ENCODE assay signal across 12 mouse cellular contexts in the genomic region with DNA sequence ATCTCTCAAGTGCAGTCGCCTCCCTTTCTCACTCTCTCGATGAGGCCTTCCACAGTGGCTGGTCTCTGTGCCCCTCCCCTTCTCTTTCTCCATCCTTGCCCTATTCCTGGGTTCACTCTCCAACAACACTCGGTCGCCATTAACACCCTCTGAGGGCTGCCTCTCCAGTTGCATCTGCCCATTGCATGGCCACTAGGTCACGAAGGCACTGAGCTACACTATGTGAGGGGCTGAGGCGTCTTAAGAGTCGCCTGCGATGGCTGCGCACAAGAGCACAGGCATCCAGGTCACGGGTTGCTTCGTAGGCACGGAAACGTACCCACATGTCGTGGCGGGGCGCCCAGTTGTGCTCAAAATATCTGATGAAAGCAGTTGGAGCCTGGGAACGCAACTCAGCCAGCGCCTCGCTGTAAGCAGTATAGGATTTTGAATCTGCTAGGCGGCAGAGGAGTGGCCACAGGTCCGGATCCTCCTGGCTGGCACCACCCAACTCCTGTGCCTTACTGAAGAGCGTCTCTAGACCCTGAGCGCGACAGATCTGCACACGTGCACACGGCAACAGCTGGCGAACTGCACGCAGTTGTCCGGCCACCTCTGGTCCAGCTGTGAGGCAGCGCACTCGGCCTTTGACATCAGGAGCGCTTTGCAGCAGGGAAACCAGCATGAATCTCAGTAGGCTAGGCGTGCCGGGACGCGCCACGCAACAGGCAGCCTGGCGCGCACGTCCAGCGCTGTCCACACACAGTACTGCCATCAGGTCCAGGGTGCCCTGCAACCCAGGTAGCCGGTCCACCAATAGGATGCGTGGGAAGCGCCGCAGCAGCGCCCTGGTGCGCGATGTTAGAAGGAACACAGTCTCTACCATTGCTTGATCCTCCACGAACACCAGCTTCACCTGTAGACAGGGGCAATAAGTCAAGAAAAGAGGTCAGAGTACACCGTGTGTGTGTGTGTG. TPM values are rescaled to one million over a fixed set of nuclear protein-coding genes. Genes with fewer than 3 reads are reported as not detected.
DNase-seq lines count a peak whose midpoint lies in the region; ATAC-seq lines count a peak whose summit lies in the region.
"Had no signal": no experiment of that assay in that cellular context is flagged by ENCODE, and none has a peak within 500 bp of the region (broad histone marks: within the 10 kb centered on the region; RNA-seq: fewer than 3 reads in every experiment).

No protein-coding gene starts in this region.

- no peak overlapping the region for H3K4me2 ChIP-seq in forebrain, embryonic 11.5 days (ENCODE audit: low read depth, low read length, severe bottlenecking)
- H3K4me2 ChIP-seq in embryonic facial prominence, embryonic 13.5 days = peak overlapping the region; percentile 27; the same call in 1 of the 2 replicates
- H3K4me2 ChIP-seq in liver, embryonic 12.5 days = no peak overlapping the region
- H3K4me2 ChIP-seq: liver, embryonic 13.5 days had no signal

- no peak for DNase-seq in forebrain, embryonic 11.5 days (ENCODE audit: low spot score)
- no peak for DNase-seq in forebrain, embryonic 10.5 days (ENCODE audit: extremely low spot score, low spot score)
- DNase-seq in layer of hippocampus, postnatal 10 days (ENCODE audit: low spot score in 2 of 2) = peak; percentile 14 to 26
- DNase-seq in layer of hippocampus, adult 9-10 months (ENCODE audit: low spot score) = no peak
- peak; percentile 33 for DNase-seq in limb, embryonic 10.5 days (ENCODE audit: low spot score)
- no peak for DNase-seq in ovary, postnatal 36 days (ENCODE audit: low spot score)
- DNase-seq: cerebellum, adult 11-12 months; liver, embryonic 13.5 days had no signal

- H3K4me1 ChIP-seq in forebrain, embryonic 11.5 days (replicated peaks; ENCODE audit: control insufficient read depth, insufficient read depth, low read length) = no peaks in the 10 kb centered on the region
- H3K4me1 ChIP-seq in forebrain, embryonic 10.5 days = 0 out of 2 replicates have a peak, but pooled peaks cover 3% of the 10 kb centered on the region
- H3K4me1 ChIP-seq in embryonic facial prominence, embryonic 13.5 days = no peaks in the 10 kb centered on the region
- no peaks in the 10 kb centered on the region for H3K4me1 ChIP-seq in limb, embryonic 10.5 days
- H3K4me1 ChIP-seq in liver, embryonic 12.5 days = no peaks in the 10 kb centered on the region
- H3K4me1 ChIP-seq: liver, embryonic 13.5 days had no signal

- H3K9me3 ChIP-seq in forebrain, embryonic 11.5 days (ENCODE audit: control insufficient read depth, low read length) = no peaks in the 10 kb centered on the region
- 0 out of 2 replicates have a peak, but pooled peaks cover 4% of the 10 kb centered on the region for H3K9me3 ChIP-seq in forebrain, embryonic 10.5 days
- no peaks in the 10 kb centered on the region for H3K9me3 ChIP-seq in embryonic facial prominence, embryonic 13.5 days
- H3K9me3 ChIP-seq in limb, embryonic 10.5 days (replicated peaks) = no peaks in the 10 kb centered on the region
- H3K9me3 ChIP-seq in liver, embryonic 12.5 days (replicated peaks) = no peaks in the 10 kb centered on the region
- H3K9me3 ChIP-seq: liver, embryonic 13.5 days had no signal

- H3K27ac ChIP-seq in forebrain, embryonic 11.5 days (ENCODE audit: low read depth, low read length) = no peak overlapping the region
- no peak overlapping the region for H3K27ac ChIP-seq in forebrain, embryonic 10.5 days
- H3K27ac ChIP-seq in embryonic facial prominence, embryonic 13.5 days = no peak overlapping the region
- H3K27ac ChIP-seq in limb, embryonic 10.5 days = no peak overlapping the region
- H3K27ac ChIP-seq in liver, embryonic 12.5 days = no peak overlapping the region
- H3K27ac ChIP-seq: kidney, postnatal 0 days; liver, embryonic 13.5 days had no signal

- WGBS in forebrain, embryonic 11.5 days = 51% methylated on average over 50 of the region's 50 CpGs
- WGBS in forebrain, embryonic 10.5 days = 48% methylated on average over 50 of the region's 50 CpGs
- 49% methylated on average over 50 of the region's 50 CpGs for WGBS in embryonic facial prominence, embryonic 13.5 days
- WGBS in limb, embryonic 10.5 days = 44% methylated on average over 50 of the region's 50 CpGs
- WGBS in liver, embryonic 12.5 days (ENCODE audit: insufficient replicate concordance) = 39% methylated on average over 50 of the region's 50 CpGs

- no peaks in the 10 kb centered on the region for H3K27me3 ChIP-seq in forebrain, embryonic 11.5 days (ENCODE audit: control insufficient read depth, insufficient read depth, low read length)
- peaks cover 11% of the 10 kb centered on the region for H3K27me3 ChIP-seq in forebrain, embryonic 10.5 days (ENCODE audit: poor library complexity, severe bottlenecking)
- no peaks in the 10 kb centered on the region for H3K27me3 ChIP-seq in embryonic facial prominence, embryonic 13.5 days
- peaks cover 4% of the 10 kb centered on the region; the same call in 1 of the 2 replicates for H3K27me3 ChIP-seq in limb, embryonic 10.5 days (ENCODE audit: low read depth, poor library complexity, severe bottlenecking)
- H3K27me3 ChIP-seq in liver, embryonic 12.5 days (replicated peaks) = peaks cover 10% of the 10 kb centered on the region; the same call in 1 of the 2 replicates
- H3K27me3 ChIP-seq: liver, embryonic 13.5 days had no signal

- H3K36me3 ChIP-seq in forebrain, embryonic 11.5 days (ENCODE audit: control insufficient read depth, insufficient read depth, low read length) = no peaks in the 10 kb centered on the region
- 0 out of 2 replicates have a peak, but pooled peaks cover 3% of the 10 kb centered on the region for H3K36me3 ChIP-seq in forebrain, embryonic 10.5 days (replicated peaks)
- peaks cover 6% of the 10 kb centered on the region; the same call in 1 of the 2 replicates for H3K36me3 ChIP-seq in embryonic facial prominence, embryonic 13.5 days
- 0 out of 2 replicates have a peak, but pooled peaks cover 6% of the 10 kb centered on the region for H3K36me3 ChIP-seq in limb, embryonic 10.5 days
- no peaks in the 10 kb centered on the region for H3K36me3 ChIP-seq in liver, embryonic 12.5 days
- H3K36me3 ChIP-seq: liver, embryonic 13.5 days had no signal

- no peak overlapping the region for H3K9ac ChIP-seq in forebrain, embryonic 11.5 days (ENCODE audit: low read length)
- H3K9ac ChIP-seq in embryonic facial prominence, embryonic 13.5 days = no peak overlapping the region
- H3K9ac ChIP-seq in liver, embryonic 12.5 days = no peak overlapping the region
- H3K9ac ChIP-seq: liver, embryonic 13.5 days had no signal

- peak; percentile 55 for ATAC-seq in forebrain, embryonic 11.5 days (replicated peaks; ENCODE audit: low FRiP score)
- ATAC-seq in embryonic facial prominence, embryonic 13.5 days (ENCODE audit: insufficient number of reproducible peaks, insufficient read depth, low FRiP score, low TSS enrichment, low read depth) = no peak
- no peak for ATAC-seq in liver, embryonic 12.5 days

- H3K4me3 ChIP-seq in forebrain, embryonic 11.5 days (ENCODE audit: low read depth, low read length) = no peak overlapping the region
- no peak overlapping the region; the same call in 1 of the 2 replicates for H3K4me3 ChIP-seq in forebrain, embryonic 10.5 days
- H3K4me3 ChIP-seq in embryonic facial prominence, embryonic 13.5 days = no peak overlapping the region
- H3K4me3 ChIP-seq in limb, embryonic 10.5 days = no peak overlapping the region
- H3K4me3 ChIP-seq in liver, embryonic 12.5 days = no peak overlapping the region
- H3K4me3 ChIP-seq: liver, embryonic 13.5 days had no signal

RNA-seq across cellular contexts. Expression of gene Lig1, which starts 16.1 kb away (rescaled TPM):
- polyA plus RNA-seq in forebrain, embryonic 11.5 days (2014; fragmentation: Nextera tagmentation; extraction: Ambion mirVana) = 159 and 172 TPM in 2 replicates
- 189 TPM in 2 replicates for polyA plus RNA-seq in forebrain, embryonic 10.5 days (2016; fragmentation: Nextera tagmentation; extraction: Ambion mirVana)
- total RNA-seq in layer of hippocampus, postnatal 10 days (2021) = 10 to 100 TPM; 11.0 to 14.7 TPM
- polyA plus RNA-seq in embryonic facial prominence, embryonic 13.5 days (2015; fragmentation: Nextera tagmentation; extraction: Ambion mirVana) = 121 and 134 TPM in 2 replicates
- polyA plus RNA-seq in limb, embryonic 10.5 days (2016; fragmentation: Nextera tagmentation; extraction: Ambion mirVana) = 163 and 169 TPM in 2 replicates
- polyA plus RNA-seq in liver, embryonic 12.5 days (2016; fragmentation: Nextera tagmentation; extraction: Ambion mirVana) = 126 and 131 TPM in 2 replicates

RNA-seq across cellular contexts. Expression of gene Zswim9, which starts 17.5 kb away (rescaled TPM):
- 7.4 and 11.5 TPM in 2 replicates for polyA plus RNA-seq in forebrain, embryonic 11.5 days (2014; fragmentation: Nextera tagmentation; extraction: Ambion mirVana)
- 10.3 and 10.8 TPM in 2 replicates for polyA plus RNA-seq in forebrain, embryonic 10.5 days (2016; fragmentation: Nextera tagmentation; extraction: Ambion mirVana)
- total RNA-seq in layer of hippocampus, postnatal 10 days (2021) = 10 to 100 TPM; 11.4 to 12.8 TPM
- polyA plus RNA-seq in embryonic facial prominence, embryonic 13.5 days (2015; fragmentation: Nextera tagmentation; extraction: Ambion mirVana) = 12.6 and 12.9 TPM in 2 replicates
- polyA plus RNA-seq in limb, embryonic 10.5 days (2016; fragmentation: Nextera tagmentation; extraction: Ambion mirVana) = 10.0 and 11.4 TPM in 2 replicates
- polyA plus RNA-seq in liver, embryonic 12.5 days (2016; fragmentation: Nextera tagmentation; extraction: Ambion mirVana) = 3.1 and 3.3 TPM in 2 replicates

RNA-seq across cellular contexts. Expression of gene Vmn1r89, which starts 48.2 kb away (rescaled TPM):
- polyA plus RNA-seq in forebrain, embryonic 11.5 days (2014; fragmentation: Nextera tagmentation; extraction: Ambion mirVana) = not detected in 2 replicates
- not detected in 2 replicates for polyA plus RNA-seq in forebrain, embryonic 10.5 days (2016; fragmentation: Nextera tagmentation; extraction: Ambion mirVana)
- total RNA-seq in layer of hippocampus, postnatal 10 days (2021) = not detected
- not detected in 2 replicates for polyA plus RNA-seq in embryonic facial prominence, embryonic 13.5 days (2015; fragmentation: Nextera tagmentation; extraction: Ambion mirVana)
- polyA plus RNA-seq in limb, embryonic 10.5 days (2016; fragmentation: Nextera tagmentation; extraction: Ambion mirVana) = not detected in 2 replicates
- not detected in 2 replicates for polyA plus RNA-seq in liver, embryonic 12.5 days (2016; fragmentation: Nextera tagmentation; extraction: Ambion mirVana)
- polyA plus RNA-seq: kidney, postnatal 0 days; liver, embryonic 13.5 days; spleen, adult 2 months had no signal

Comparison
In these comparisons a context has a peak if more than half of its experiments do, and no peak if none do; other contexts are left out.
1. DNase-seq: peak in layer of hippocampus, postnatal 10 days (2 of 2) and limb, embryonic 10.5 days (single experiment); none in forebrain, embryonic 11.5 days (single experiment), forebrain, embryonic 10.5 days (single experiment), layer of hippocampus, adult 9-10 months (single experiment) and ovary, postnatal 36 days (single experiment).